Mouse (Mus musculus): ENCODE results near the gene Olfr1161. TPM values are rescaled to one million over a fixed set of nuclear protein-coding genes. Genes with fewer than 3 reads are reported as not detected.
"Not testable (repeated sequence)": the region's sequence is repeated elsewhere in the genome, so short reads cannot be mapped to it uniquely, and the experiment has no call there.

The Olfr1161 gene
- polyA plus RNA-seq (2014; fragmentation: Nextera tagmentation; extraction: Ambion mirVana): not detected in 2 replicates

DNA sequence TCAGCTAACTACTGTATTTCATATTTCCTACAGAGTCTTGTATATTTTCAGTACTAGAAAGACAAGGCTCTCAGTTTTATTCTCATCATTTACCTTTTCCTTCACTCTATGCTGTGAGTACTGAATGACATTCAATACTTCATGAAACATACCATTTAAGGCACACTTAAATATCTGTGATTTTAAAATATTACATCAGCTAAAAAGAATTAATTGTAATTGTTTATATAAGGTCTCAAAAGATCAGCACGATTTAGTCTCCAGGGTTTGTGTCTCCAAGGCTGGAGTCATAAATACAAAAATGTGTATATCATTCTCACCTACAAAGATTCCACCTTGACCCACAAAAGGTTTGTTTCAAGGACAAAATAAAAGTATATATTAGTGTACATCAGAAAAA is at the start of gene Olfr1161:
TSS of gene Olfr1161 (plus strand) at position 301 of the 400 bp plus-strand sequence.
- ATAC-seq (ENCODE audit: low FRiP score); H3K36me3 ChIP-seq (replicated peaks; ENCODE audit: control insufficient read depth, insufficient read depth); H3K27ac ChIP-seq; DNase-seq (ENCODE audit: low spot score); H3K4me3 ChIP-seq (replicated peaks; ENCODE audit: low read length); H3K27me3 ChIP-seq (ENCODE audit: control insufficient read depth, insufficient read depth, low read length); H3K4me1 ChIP-seq (replicated peaks; ENCODE audit: control insufficient read depth, insufficient read depth, low read length); H3K4me2 ChIP-seq (replicated peaks); H3K9ac ChIP-seq; H3K9me3 ChIP-seq (ENCODE audit: control insufficient read depth, low read length): not testable (repeated sequence)
- 79% methylated on average over 1 of the region's 1 CpGs for WGBS

DNA sequence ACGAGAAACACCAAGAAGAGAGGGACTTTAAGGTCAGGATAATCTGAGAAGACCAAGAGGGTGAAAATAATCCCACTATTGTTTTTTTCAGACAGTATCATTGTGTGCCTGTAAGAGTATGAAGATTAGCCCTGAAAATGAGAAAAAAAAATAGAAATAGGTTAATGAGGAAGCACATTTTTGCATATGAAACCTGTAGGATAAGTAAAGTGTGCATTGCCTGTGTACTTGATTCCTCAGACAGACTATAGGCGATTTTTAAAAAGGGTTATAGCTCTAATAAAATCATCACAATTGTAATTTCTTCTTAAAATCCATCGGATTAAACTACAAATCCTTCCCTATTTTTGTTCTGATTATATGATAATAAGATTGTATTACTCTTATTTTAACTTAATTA is 48.0 kb upstream of the Olfr1161 start, which contains the start of gene Olfr74:
TSS of gene Olfr74 (minus strand) at position 101 of the 400 bp plus-strand sequence.
- DNase-seq (ENCODE audit: low spot score): no peak
- H3K36me3 ChIP-seq (replicated peaks; ENCODE audit: control insufficient read depth, insufficient read depth): no peaks in the 10 kb centered on the region
- no peaks in the 10 kb centered on the region for H3K4me1 ChIP-seq (replicated peaks; ENCODE audit: control insufficient read depth, insufficient read depth, low read length)
- no peaks in the 10 kb centered on the region for H3K27me3 ChIP-seq (ENCODE audit: control insufficient read depth, insufficient read depth, low read length)
- WGBS: 78% methylated on average over 3 of the region's 3 CpGs
- no peaks in the 10 kb centered on the region for H3K9me3 ChIP-seq (ENCODE audit: control insufficient read depth, low read length)
- no peak within 1 kb of the TSS for H3K4me3 ChIP-seq (replicated peaks; ENCODE audit: low read length)
- no peak within 1 kb of the TSS for H3K27ac ChIP-seq
- H3K9ac ChIP-seq: no peak within 1 kb of the TSS
- no peak for ATAC-seq (ENCODE audit: low FRiP score)
- no peak within 1 kb of the TSS for H3K4me2 ChIP-seq (replicated peaks)

DNA sequence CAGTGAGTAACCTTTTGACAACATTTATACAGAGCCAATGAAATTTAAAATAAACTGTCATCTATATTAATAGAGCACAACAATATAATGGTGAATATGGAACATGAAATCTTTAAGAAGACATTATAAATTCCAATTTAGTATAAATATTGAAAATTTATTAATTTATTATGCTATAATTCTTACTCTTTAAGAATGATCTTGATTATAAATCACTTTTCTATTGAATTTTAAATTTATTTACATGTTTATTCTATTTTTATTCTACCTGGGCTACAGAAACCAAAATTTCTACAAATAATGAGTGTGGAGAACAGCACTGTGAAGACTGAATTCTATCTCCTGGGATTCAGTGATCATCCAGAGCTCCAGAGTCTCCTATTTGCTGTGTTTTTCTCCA is 32.8 kb upstream of the Olfr1161 start, which contains the start of gene Olfr1158:
TSS of gene Olfr1158 (plus strand) at position 301 of the 400 bp plus-strand sequence.
- Histone ChIP-seq H3K27ac (no peak within 1 kb of the TSS), H3K9ac (no peak within 1 kb of the TSS), H3K4me2 (replicated peaks) (no peak within 1 kb of the TSS), H3K36me3 (replicated peaks; ENCODE audit: control insufficient read depth, insufficient read depth) (no peaks in the 10 kb centered on the region), H3K27me3 (ENCODE audit: control insufficient read depth, insufficient read depth, low read length) (no peaks in the 10 kb centered on the region), H3K9me3 (ENCODE audit: control insufficient read depth, low read length) (no peaks in the 10 kb centered on the region), H3K4me3 (replicated peaks; ENCODE audit: low read length) (no peak within 1 kb of the TSS), H3K4me1 (replicated peaks; ENCODE audit: control insufficient read depth, insufficient read depth, low read length) (no peaks in the 10 kb centered on the region)
- ATAC-seq (ENCODE audit: low FRiP score) (no peak), DNase-seq (ENCODE audit: low spot score) (no peak)

DNA sequence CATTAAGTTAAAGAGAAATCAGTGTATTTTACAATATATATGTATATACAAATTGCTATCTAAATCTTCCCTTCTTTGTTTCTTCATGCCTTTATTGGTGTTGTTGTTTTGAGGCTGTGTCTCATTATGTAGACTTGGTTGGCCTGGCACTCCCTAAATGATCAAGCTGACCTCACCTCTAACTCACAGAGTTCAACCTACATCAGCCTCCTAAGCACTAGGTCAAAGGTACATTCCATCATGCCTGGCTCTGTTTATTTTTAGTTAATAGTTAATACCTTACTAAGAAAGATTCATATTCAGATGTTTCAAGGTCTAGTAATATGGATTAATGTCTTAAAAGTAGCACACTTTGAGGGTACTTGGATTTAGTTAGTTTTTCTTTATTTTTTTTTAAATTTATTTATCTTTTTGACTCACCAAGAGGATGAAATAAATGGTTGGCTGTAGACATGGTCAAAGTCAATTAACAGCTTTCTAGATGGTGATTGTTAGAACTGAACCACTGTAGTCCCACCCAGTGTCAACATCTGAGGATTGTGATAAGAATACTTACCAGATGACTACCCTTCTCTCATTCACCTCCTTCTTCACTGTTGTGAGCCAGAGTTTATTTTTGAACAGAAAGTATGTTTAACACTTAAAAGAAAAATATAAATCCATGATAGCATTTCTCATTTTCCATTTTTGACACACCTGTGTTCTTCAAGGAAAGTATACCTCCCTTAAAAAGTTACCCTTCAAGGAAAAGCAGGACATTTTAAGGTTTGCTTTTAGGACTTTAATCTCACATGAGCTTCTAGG is 14.9 kb upstream of the Olfr1161 start, which contains the start of gene Olfr1160:
TSS of gene Olfr1160 (minus strand) at position 754 of the 804 bp plus-strand sequence.
- no peaks in the 10 kb centered on the region for H3K27me3 ChIP-seq (ENCODE audit: control insufficient read depth, insufficient read depth, low read length)
- no peaks in the 10 kb centered on the region for H3K4me1 ChIP-seq (replicated peaks; ENCODE audit: control insufficient read depth, insufficient read depth, low read length)
- no peaks in the 10 kb centered on the region for H3K9me3 ChIP-seq (ENCODE audit: control insufficient read depth, low read length)
- DNase-seq (ENCODE audit: low spot score): no peak
- no peak within 1 kb of the TSS for H3K27ac ChIP-seq
- no peaks in the 10 kb centered on the region for H3K36me3 ChIP-seq (replicated peaks; ENCODE audit: control insufficient read depth, insufficient read depth)
- H3K4me3 ChIP-seq (replicated peaks; ENCODE audit: low read length): no peak within 1 kb of the TSS
- H3K4me2 ChIP-seq (replicated peaks): no peak within 1 kb of the TSS
- no peak within 1 kb of the TSS for H3K9ac ChIP-seq
- no peak for ATAC-seq (ENCODE audit: low FRiP score)

DNA sequence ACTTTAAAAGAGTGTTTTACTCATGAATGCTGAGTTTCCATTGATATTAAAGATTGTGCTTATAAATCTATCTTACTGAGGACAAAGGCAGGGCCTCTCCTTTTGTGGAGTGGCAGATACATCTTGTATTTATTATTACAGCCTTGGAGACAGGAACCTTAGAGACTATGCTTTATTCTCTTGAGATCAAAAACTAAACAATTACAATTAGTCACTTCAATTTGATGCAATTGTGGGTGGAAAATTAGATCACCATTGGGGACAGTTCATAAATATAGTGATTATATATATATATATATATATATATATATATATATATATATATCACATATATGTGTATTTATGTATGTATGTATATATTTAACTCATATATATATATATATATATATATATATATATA is 15.0 kb downstream of the Olfr1161 start, which contains the start of gene Olfr73:
TSS of gene Olfr73 (minus strand) at position 101 of the 400 bp plus-strand sequence.
- no peak for DNase-seq (ENCODE audit: low spot score)
- Histone ChIP-seq H3K4me2 (replicated peaks) (no peak within 1 kb of the TSS), H3K9me3 (ENCODE audit: control insufficient read depth, low read length) (no peaks in the 10 kb centered on the region), H3K27me3 (ENCODE audit: control insufficient read depth, insufficient read depth, low read length) (no peaks in the 10 kb centered on the region), H3K9ac (no peak within 1 kb of the TSS), H3K36me3 (replicated peaks; ENCODE audit: control insufficient read depth, insufficient read depth) (no peaks in the 10 kb centered on the region), H3K27ac (no peak within 1 kb of the TSS), H3K4me1 (replicated peaks; ENCODE audit: control insufficient read depth, insufficient read depth, low read length) (no peaks in the 10 kb centered on the region), H3K4me3 (replicated peaks; ENCODE audit: low read length) (no peak within 1 kb of the TSS)
- no peak for ATAC-seq (ENCODE audit: low FRiP score)

DNA sequence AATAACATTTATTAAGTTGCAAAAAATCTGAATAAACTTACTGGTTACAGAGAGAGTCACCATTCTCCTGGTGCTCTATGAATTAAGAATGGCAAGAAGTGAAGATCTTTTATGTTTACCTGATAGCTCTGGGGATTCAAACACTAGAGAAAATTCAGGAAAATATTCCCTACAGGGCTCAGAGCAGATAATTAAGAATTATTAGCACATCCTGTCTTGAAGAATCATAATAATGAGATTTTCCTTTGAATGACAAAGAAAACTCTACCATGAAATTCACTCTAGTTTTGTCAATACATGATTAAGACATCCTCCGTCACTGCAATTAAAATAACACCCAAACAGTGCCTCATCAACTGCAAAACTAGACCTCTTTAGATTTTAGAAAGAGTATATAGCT is 28.5 kb downstream of the Olfr1161 start, which contains the start of gene Olfr1162:
TSS of gene Olfr1162 (minus strand) at position 101 of the 400 bp plus-strand sequence.
- Histone ChIP-seq H3K4me2 (replicated peaks) (no peak within 1 kb of the TSS), H3K36me3 (replicated peaks; ENCODE audit: control insufficient read depth, insufficient read depth) (no peaks in the 10 kb centered on the region), H3K27me3 (ENCODE audit: control insufficient read depth, insufficient read depth, low read length) (no peaks in the 10 kb centered on the region), H3K27ac (no peak within 1 kb of the TSS), H3K9me3 (ENCODE audit: control insufficient read depth, low read length) (no peaks in the 10 kb centered on the region), H3K4me3 (replicated peaks; ENCODE audit: low read length) (no peak within 1 kb of the TSS), H3K9ac (no peak within 1 kb of the TSS), H3K4me1 (replicated peaks; ENCODE audit: control insufficient read depth, insufficient read depth, low read length) (no peaks in the 10 kb centered on the region)
- ATAC-seq (ENCODE audit: low FRiP score): no peak
- DNase-seq (ENCODE audit: low spot score): no peak
- 86% methylated on average over 1 of the region's 1 CpGs for WGBS

DNA sequence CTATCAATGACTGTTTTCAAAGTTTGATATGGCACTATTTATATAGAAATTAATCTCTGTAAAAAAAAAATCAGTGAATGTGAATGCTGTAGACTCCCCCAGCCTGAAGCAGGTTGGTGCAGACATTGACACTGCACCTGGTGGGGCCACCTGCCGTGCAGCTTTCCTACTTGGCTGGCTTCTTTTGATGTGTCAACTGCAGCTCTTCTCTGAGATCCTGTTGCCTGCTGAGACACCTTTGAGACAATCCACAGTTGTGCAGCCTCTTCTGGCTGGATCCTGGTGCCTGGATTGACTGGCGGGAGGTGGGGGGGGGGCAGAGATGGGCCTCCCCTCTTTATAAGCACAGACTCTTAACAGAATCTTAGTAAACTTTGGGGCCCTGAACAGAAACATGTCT is 41.0 kb downstream of the Olfr1161 start:
- no peak overlapping the region for H3K4me3 ChIP-seq (replicated peaks; ENCODE audit: low read length)
- H3K27me3 ChIP-seq (ENCODE audit: control insufficient read depth, insufficient read depth, low read length): no peaks in the 10 kb centered on the region
- WGBS: 79% methylated on average over 2 of the region's 2 CpGs
- H3K36me3 ChIP-seq (replicated peaks; ENCODE audit: control insufficient read depth, insufficient read depth): no peaks in the 10 kb centered on the region
- no peaks in the 10 kb centered on the region for H3K9me3 ChIP-seq (ENCODE audit: control insufficient read depth, low read length)
- no peak for DNase-seq (ENCODE audit: low spot score)
- no peak for ATAC-seq (ENCODE audit: low FRiP score)
- no peak overlapping the region for H3K4me2 ChIP-seq (replicated peaks)
- H3K9ac ChIP-seq: no peak overlapping the region
- no peaks in the 10 kb centered on the region for H3K4me1 ChIP-seq (replicated peaks; ENCODE audit: control insufficient read depth, insufficient read depth, low read length)
- H3K27ac ChIP-seq: no peak overlapping the region

DNA sequence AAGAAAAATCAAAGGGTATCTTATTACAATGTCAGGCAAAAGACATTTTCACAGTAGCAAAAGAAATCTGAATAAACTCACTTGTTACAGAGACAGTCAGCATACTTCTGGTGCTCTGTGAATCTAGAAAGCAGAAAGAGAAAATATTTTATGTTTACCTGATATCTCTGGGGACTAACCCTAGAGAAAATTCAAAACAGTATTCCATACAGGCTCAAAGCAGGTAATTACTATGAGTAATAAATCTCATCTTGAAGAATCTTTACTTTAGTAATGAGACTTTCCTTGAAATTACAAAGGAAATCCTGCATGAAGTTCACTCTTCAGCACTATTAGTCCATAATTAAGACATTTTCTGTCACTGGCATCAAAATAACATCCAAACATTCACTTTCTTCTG is 49.2 kb downstream of the Olfr1161 start, which contains the start of gene Olfr1163:
TSS of gene Olfr1163 (minus strand) at position 101 of the 400 bp plus-strand sequence.
- H3K4me1 ChIP-seq (replicated peaks; ENCODE audit: control insufficient read depth, insufficient read depth, low read length): no peaks in the 10 kb centered on the region
- H3K9ac ChIP-seq: no peak within 1 kb of the TSS
- no peak within 1 kb of the TSS for H3K4me2 ChIP-seq (replicated peaks)
- no peak within 1 kb of the TSS for H3K27ac ChIP-seq
- H3K36me3 ChIP-seq (replicated peaks; ENCODE audit: control insufficient read depth, insufficient read depth): no peaks in the 10 kb centered on the region
- no peak for DNase-seq (ENCODE audit: low spot score)
- no peak within 1 kb of the TSS for H3K4me3 ChIP-seq (replicated peaks; ENCODE audit: low read length)
- no peaks in the 10 kb centered on the region for H3K27me3 ChIP-seq (ENCODE audit: control insufficient read depth, insufficient read depth, low read length)
- ATAC-seq (ENCODE audit: low FRiP score): no peak
- no peaks in the 10 kb centered on the region for H3K9me3 ChIP-seq (ENCODE audit: control insufficient read depth, low read length)
